Mouse (Mus musculus) mouse embryonic stem cell (cell line): ENCODE measurements around the gene Smim7.

Source experiments
- in situ Hi-C, 2 experiments: fragments of 300-500 bp; cut with MboI; formaldehyde crosslinking; loops; 1 replicate in 1 of 2; 3 replicates in 1 of 2; pipeline ENCODE4 v1.14.3; 2019 to 2020; ENCODE audit warnings: low sequenced_read_pairs in 2 of 2, low pct_unique_long_range_greater_than_20kb in 1 of 2, mixed read lengths in 1 of 2; ENCODE audit not compliant: unreplicated experiment in 1 of 2

Gene Smim7

GRCm38 (mm10) chr8:72548644-72549313 lies 22.1 kb downstream of the Smim7 start:
- in situ Hi-C loops = no loop called here

- in situ Hi-C loops = no loop called here
These were observed 22.9 kb downstream of the Smim7 start, which contains the start of gene Med26 for GRCm38 (mm10) chr8:72547802-72548643. Med26 (minus strand) TSS chr8:72548270.

GRCm38 (mm10) chr8:72547122-72547801 lies 23.6 kb downstream of the Smim7 start:
- in situ Hi-C loops = no loop called here

GRCm38 (mm10) chr8:72539234-72539633 lies 31.7 kb downstream of the Smim7 start:
- in situ Hi-C loops = no loop called here

GRCm38 (mm10) chr8:72534888-72535287 lies 36.0 kb downstream of the Smim7 start:
- in situ Hi-C loops = no loop called here

GRCm38 (mm10) chr8:72532103-72532502 lies 38.8 kb downstream of the Smim7 start:
- in situ Hi-C loops = no loop called here

GRCm38 (mm10) chr8:72521888-72522287 lies 49.0 kb downstream of the Smim7 start:
- in situ Hi-C loops = no loop called here

- in situ Hi-C loops = no loop called here
These were observed 53.4 kb downstream of the Smim7 start for GRCm38 (mm10) chr8:72517421-72517988.
